Mouse (Mus musculus) kidney, adult 2 months (tissue): Measurements from ENCODE around the gene Cacfd1.

Source experiments
- CTCF ChIP-seq: fragments of 200-500 bp; conservative IDR thresholded peaks from 2 replicates; pipeline ENCODE4 v1.5.1; 2011; ENCODE audit warnings: low read depth, mild to moderate bottlenecking, control low read depth, low read length, moderate library complexity, mixed read lengths; ENCODE audit not compliant: insufficient read depth, insufficient read length
- POLR2A ChIP-seq: fragments of 200-500 bp; IDR thresholded peaks from one replicate; pipeline ENCODE4 v1.6.1; 2011; ENCODE audit warnings: low read depth, low read length, control low read depth

DNA sequence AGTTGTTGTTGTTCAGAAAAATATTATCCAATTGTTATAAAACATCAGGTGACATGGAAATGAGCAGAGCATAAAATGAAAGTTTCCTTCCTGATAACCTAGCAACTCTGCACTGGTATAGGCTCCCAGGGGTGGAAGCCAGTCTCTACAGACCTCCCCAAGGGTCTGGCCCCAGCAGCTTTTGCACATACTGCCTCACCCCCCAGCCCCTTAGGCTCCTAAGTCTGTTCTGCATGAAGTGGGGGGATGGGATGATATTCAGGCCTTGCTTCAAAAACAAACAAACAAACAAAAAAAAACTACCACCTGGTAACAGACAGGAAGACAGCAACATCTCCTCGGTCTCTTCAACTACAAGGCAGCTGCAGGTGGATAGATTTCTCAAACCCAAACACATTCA is 29.4 kb upstream of the Cacfd1 start:
- TF ChIP-seq CTCF: no peak
- no peak for TF ChIP-seq POLR2A
